Mouse (Mus musculus): ENCODE results near the gene Anp32b.

- TF ChIP-seq CTCF (IDR thresholded peaks at IDR 0.05; ENCODE audit: low read depth): no peak
- TF ChIP-seq EP300 (IDR thresholded peaks at IDR 0.05; ENCODE audit: low read depth): no peak
Observed at GRCm38 (mm10) chr4:46487348-46487747, 36.6 kb downstream of the Anp32b start.
